Mouse (Mus musculus) forebrain, embryonic 14.5 days (tissue): Measurements from ENCODE around the gene Sdc4. TPM values are rescaled to one million over a fixed set of nuclear protein-coding genes. Genes with fewer than 3 reads are reported as not detected.

Experiments used
- ATAC-seq: fragments of 200-750 bp; cut with Nextera tagmentation; 2 replicates; pipeline ENCODE4 v1.8.0; 2017; ENCODE audit warnings: mild to moderate bottlenecking, moderate library complexity
- DNase-seq: peaks from one replicate; pipeline ENCODE4 v3.0.0-alpha.2; 2015; ENCODE audit warnings: low spot score
- H3K27ac ChIP-seq: fragments of 300-500 bp; sonication (generic); 2 replicates; pipeline ENCODE4 v1.5.1; 2014; ENCODE audit warnings: low read depth, mild to moderate bottlenecking, control low read depth, low read length, moderate library complexity
- H3K27me3 ChIP-seq: fragments of 300-500 bp; sonication (generic); replicated peaks from 2 replicates; pipeline ENCODE4 v1.6.1; 2014; ENCODE audit warnings: low read length, control low read depth, mixed read lengths; ENCODE audit not compliant: control insufficient read depth, insufficient read depth
- H3K36me3 ChIP-seq: fragments of 300-500 bp; sonication (generic); 2 replicates; pipeline ENCODE4 v1.6.1; 2014; ENCODE audit warnings: low read length, control low read depth; ENCODE audit not compliant: control insufficient read depth, insufficient read depth
- H3K4me1 ChIP-seq: fragments of 300-500 bp; sonication (generic); 2 replicates; pipeline ENCODE4 v1.6.1; 2014; ENCODE audit warnings: antibody characterized with exemption, low read length, control low read depth; ENCODE audit not compliant: control insufficient read depth, insufficient read depth
- H3K4me2 ChIP-seq: fragments of 300-500 bp; sonication (generic); 2 replicates; pipeline ENCODE4 v1.6.1; 2014; ENCODE audit warnings: mild to moderate bottlenecking, control low read depth, low read length
- H3K4me3 ChIP-seq: fragments of 300-500 bp; sonication (generic); 2 replicates; pipeline ENCODE4 v1.5.1; 2014; ENCODE audit warnings: low read depth, low read length, control low read depth
- H3K9ac ChIP-seq: fragments of 300-500 bp; sonication (generic); 2 replicates; pipeline ENCODE4 v1.6.1; 2014; ENCODE audit warnings: mild to moderate bottlenecking, low read length, control low read depth, moderate library complexity
- H3K9me3 ChIP-seq: fragments of 300-500 bp; sonication (generic); replicated peaks from 2 replicates; pipeline ENCODE4 v1.6.1; 2016; ENCODE audit warnings: low read length, control low read depth, mixed read lengths; ENCODE audit not compliant: control insufficient read depth
- WGBS: fragments of 180-500 bp; shearing (Covaris S2); extraction: QIAGEN DNeasy Blood & Tissue Kit; methylation state at CpG from one replicate; pipeline ENCODE4 v1.1.7; 2014; 5-methylcytosine and 5-hydroxymethylcytosine counted together
- polyA plus RNA-seq: library from polyadenylated mRNA; unstranded; fragments of >200 nt; fragmentation: Nextera tagmentation; extraction: Ambion mirVana; gene quantifications from 2 replicates; pipeline ENCODE4 v1.2.1, GENCODE M21; 2014

Gene Sdc4
- polyA plus RNA-seq, 1 experiment from 2014 or later: 3.9 TPM

GRCm38 (mm10) chr2:164465161-164465560 lies 21.5 kb upstream of the Sdc4 start:
- peaks cover 48% of the 10 kb centered on the region for H3K36me3 ChIP-seq
- H3K9me3 ChIP-seq: no peaks in the 10 kb centered on the region
- DNase-seq (no peak), ATAC-seq (no peak)
- H3K27me3 ChIP-seq: no peaks in the 10 kb centered on the region
- H3K27ac ChIP-seq: no peak overlapping the region
- no peak overlapping the region for H3K4me3 ChIP-seq
- H3K4me2 ChIP-seq: no peak overlapping the region
- H3K4me1 ChIP-seq: peaks cover 10% of the 10 kb centered on the region
- H3K9ac ChIP-seq: no peak overlapping the region

- H3K27ac ChIP-seq: peak within 1 kb of the TSS; percentile 87
- under 1% methylated on average over 68 of the region's 79 CpGs for whole genome bisulfite sequencing
- ATAC-seq (peak; percentile 99), DNase-seq (peak; percentile 99)
- H3K4me1 ChIP-seq: peaks cover 10% of the 10 kb centered on the region
- peak within 1 kb of the TSS; percentile 92 for H3K4me3 ChIP-seq
- H3K9me3 ChIP-seq: no peaks in the 10 kb centered on the region
- no peaks in the 10 kb centered on the region for H3K27me3 ChIP-seq
- H3K36me3 ChIP-seq: peaks cover 25% of the 10 kb centered on the region
- peak within 1 kb of the TSS; percentile 87 for H3K9ac ChIP-seq
- H3K4me2 ChIP-seq: peak within 1 kb of the TSS; percentile 72
Observed at GRCm38 (mm10) chr2:164460745-164461551, 17.3 kb upstream of the Sdc4 start, which contains the start of gene Gm20458. Gene Gm20458, plus strand, starts transcription at chr2:164460967.

- no peak for ATAC-seq
- WGBS: 90% methylated on average over 8 of the region's 8 CpGs
- Histone ChIP-seq H3K4me3 (no peak overlapping the region), H3K27ac (no peak overlapping the region), H3K36me3 (peaks cover 4% of the 10 kb centered on the region), H3K4me1 (peaks cover 10% of the 10 kb centered on the region), H3K9ac (no peak overlapping the region), H3K4me2 (no peak overlapping the region), H3K27me3 (no peaks in the 10 kb centered on the region), H3K9me3 (no peaks in the 10 kb centered on the region)
- DNase-seq: no peak
Observed at GRCm38 (mm10) chr2:164458535-164458934, 14.8 kb upstream of the Sdc4 start.

- Histone ChIP-seq H3K36me3 (no peaks in the 10 kb centered on the region), H3K27me3 (no peaks in the 10 kb centered on the region), H3K27ac (no peak overlapping the region), H3K4me2 (no peak overlapping the region), H3K4me1 (peaks cover 10% of the 10 kb centered on the region), H3K9me3 (no peaks in the 10 kb centered on the region), H3K9ac (no peak overlapping the region), H3K4me3 (no peak overlapping the region)
- DNase-seq (no peak), ATAC-seq (no peak)
- 60% methylated on average over 7 of the region's 7 CpGs for WGBS
Observed at GRCm38 (mm10) chr2:164457942-164458341, 14.3 kb upstream of the Sdc4 start.

GRCm38 (mm10) chr2:164456864-164457300 lies 13.2 kb upstream of the Sdc4 start, which contains the start of gene Sys1:
Gene Sys1, plus strand, starts transcription at chr2:164456964.
- no peaks in the 10 kb centered on the region for H3K36me3 ChIP-seq
- no peaks in the 10 kb centered on the region for H3K9me3 ChIP-seq
- no peak within 1 kb of the TSS for H3K27ac ChIP-seq
- H3K9ac ChIP-seq: peak within 1 kb of the TSS; percentile 47
- no peak within 1 kb of the TSS for H3K4me3 ChIP-seq
- no peak within 1 kb of the TSS for H3K4me2 ChIP-seq
- WGBS: 2% methylated on average over 7 of the region's 7 CpGs
- H3K27me3 ChIP-seq: no peaks in the 10 kb centered on the region
- DNase-seq: peak; percentile 30
- peaks cover 4% of the 10 kb centered on the region for H3K4me1 ChIP-seq
- no peak for ATAC-seq

- Histone ChIP-seq H3K4me2 (no peak overlapping the region), H3K9me3 (no peaks in the 10 kb centered on the region), H3K4me1 (no peaks in the 10 kb centered on the region), H3K27ac (no peak overlapping the region), H3K9ac (no peak overlapping the region), H3K4me3 (no peak overlapping the region), H3K27me3 (no peaks in the 10 kb centered on the region), H3K36me3 (no peaks in the 10 kb centered on the region)
- ATAC-seq (no peak), DNase-seq (no peak)
- 90% methylated on average over 1 of the region's 1 CpGs for whole genome bisulfite sequencing
Observed at GRCm38 (mm10) chr2:164456413-164456812, 12.7 kb upstream of the Sdc4 start.

- H3K4me3 ChIP-seq: no peak overlapping the region
- no peaks in the 10 kb centered on the region for H3K9me3 ChIP-seq
- H3K27me3 ChIP-seq: no peaks in the 10 kb centered on the region
- H3K36me3 ChIP-seq: no peaks in the 10 kb centered on the region
- no peak overlapping the region for H3K4me2 ChIP-seq
- no peaks in the 10 kb centered on the region for H3K4me1 ChIP-seq
- H3K9ac ChIP-seq: no peak overlapping the region
- ATAC-seq (no peak), DNase-seq (no peak)
- 74% methylated on average over 6 of the region's 6 CpGs for WGBS
- H3K27ac ChIP-seq: no peak overlapping the region
Observed at GRCm38 (mm10) chr2:164455421-164456190, 11.9 kb upstream of the Sdc4 start.

GRCm38 (mm10) chr2:164454846-164455245 lies 11.2 kb upstream of the Sdc4 start:
- no peaks in the 10 kb centered on the region for H3K4me1 ChIP-seq
- no peaks in the 10 kb centered on the region for H3K9me3 ChIP-seq
- H3K27me3 ChIP-seq: no peaks in the 10 kb centered on the region
- H3K9ac ChIP-seq: no peak overlapping the region
- no peak for ATAC-seq
- H3K4me3 ChIP-seq: no peak overlapping the region
- DNase-seq: no peak
- H3K36me3 ChIP-seq: no peaks in the 10 kb centered on the region
- 73% methylated on average over 10 of the region's 10 CpGs for WGBS
- H3K27ac ChIP-seq: no peak overlapping the region
- no peak overlapping the region for H3K4me2 ChIP-seq
